Mouse (Mus musculus): Measurements from ENCODE around the gene Them5. TPM values are rescaled to one million over a fixed set of nuclear protein-coding genes. Genes with fewer than 3 reads are reported as not detected.

Them5 gene
- polyA plus RNA-seq, 1 experiment from 2014 or later, result not detected

DNA sequence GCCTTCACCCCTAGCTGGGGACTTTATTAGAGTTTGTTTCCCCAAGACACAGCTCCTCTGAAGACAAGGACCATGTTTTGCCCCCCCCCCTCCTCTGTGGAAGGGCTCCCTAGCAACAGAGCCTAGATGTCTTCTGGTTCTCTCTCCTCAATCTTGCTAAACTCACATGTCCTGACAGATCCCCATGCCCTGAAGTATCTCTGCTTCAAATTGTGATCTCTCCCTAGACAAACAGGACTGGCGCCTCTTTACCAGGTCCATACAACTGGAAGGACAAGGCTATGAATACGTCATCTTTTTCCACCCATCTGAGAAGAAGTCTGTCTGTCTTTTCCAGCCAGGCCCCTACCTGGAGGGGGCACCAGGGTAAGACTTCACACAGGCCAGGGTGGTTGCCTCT lies 2.3 kb downstream of the Them5 start:
- WGBS, result 73% methylated on average over 2 of the region's 2 CpGs
- no peak for ATAC-seq (ENCODE audit: insufficient number of reproducible peaks, low FRiP score)

GRCm38 (mm10) chr3:94344897-94345296 lies 3.0 kb downstream of the Them5 start:
- ATAC-seq (ENCODE audit: insufficient number of reproducible peaks, low FRiP score), result no peak
- WGBS, result 63% methylated on average over 3 of the region's 3 CpGs

More for the DNA sequence above, 2.3 kb downstream of the Them5 start:
- no peak overlapping the region for H3K4me2 ChIP-seq
- no peak overlapping the region for H3K27ac ChIP-seq (ENCODE audit: poor library complexity, severe bottlenecking)
- no peaks in the 10 kb centered on the region; the same call in 1 of the 2 replicates for H3K27me3 ChIP-seq (replicated peaks)
- no peaks in the 10 kb centered on the region for H3K9me3 ChIP-seq (replicated peaks)
- no peak overlapping the region for H3K9ac ChIP-seq
- H3K4me3 ChIP-seq, result no peak overlapping the region
- H3K36me3 ChIP-seq, result no peaks in the 10 kb centered on the region
- peaks cover 10% of the 10 kb centered on the region for H3K4me1 ChIP-seq (replicated peaks)

GRCm38 (mm10) chr3:94348146-94348545 lies 6.2 kb downstream of the Them5 start:
- no peak overlapping the region for H3K4me3 ChIP-seq
- no peak overlapping the region for H3K9ac ChIP-seq
- peaks cover 9% of the 10 kb centered on the region; the same call in 1 of the 2 replicates for H3K9me3 ChIP-seq (replicated peaks)
- H3K27ac ChIP-seq (ENCODE audit: poor library complexity, severe bottlenecking), result no peak overlapping the region
- WGBS, result 70% methylated on average over 2 of the region's 2 CpGs
- no peaks in the 10 kb centered on the region for H3K4me1 ChIP-seq (replicated peaks)
- no peak overlapping the region for H3K4me2 ChIP-seq
- no peak for ATAC-seq (ENCODE audit: insufficient number of reproducible peaks, low FRiP score)
- no peaks in the 10 kb centered on the region for H3K36me3 ChIP-seq
- no peaks in the 10 kb centered on the region; the same call in 1 of the 2 replicates for H3K27me3 ChIP-seq (replicated peaks)

More at GRCm38 (mm10) chr3:94344897-94345296, 3.0 kb downstream of the Them5 start:
- Histone ChIP-seq H3K4me2 (no peak overlapping the region), H3K9ac (no peak overlapping the region), H3K27me3 (replicated peaks) (no peaks in the 10 kb centered on the region; the same call in 1 of the 2 replicates), H3K4me3 (no peak overlapping the region), H3K36me3 (no peaks in the 10 kb centered on the region), H3K27ac (ENCODE audit: poor library complexity, severe bottlenecking) (no peak overlapping the region), H3K4me1 (replicated peaks) (peaks cover 10% of the 10 kb centered on the region), H3K9me3 (replicated peaks) (no peaks in the 10 kb centered on the region)

GRCm38 (mm10) chr3:94360812-94361211 lies 18.9 kb downstream of the Them5 start:
- H3K36me3 ChIP-seq, result no peaks in the 10 kb centered on the region
- H3K4me3 ChIP-seq, result no peak overlapping the region
- peaks cover 53% of the 10 kb centered on the region for H3K27me3 ChIP-seq (replicated peaks)
- H3K9ac ChIP-seq, result no peak overlapping the region
- no peak overlapping the region for H3K4me2 ChIP-seq
- peaks cover 7% of the 10 kb centered on the region; the same call in 1 of the 2 replicates for H3K4me1 ChIP-seq (replicated peaks)
- H3K9me3 ChIP-seq (replicated peaks), result no peaks in the 10 kb centered on the region
- H3K27ac ChIP-seq (ENCODE audit: poor library complexity, severe bottlenecking), result no peak overlapping the region
- 0% methylated on average over 1 of the region's 1 CpGs for WGBS
- no peak for ATAC-seq (ENCODE audit: insufficient number of reproducible peaks, low FRiP score)

GRCm38 (mm10) chr3:94362138-94362537 lies 20.2 kb downstream of the Them5 start, which contains the start of gene C2cd4d:
Gene C2cd4d (plus strand): TSS chr3:94362438.
- H3K36me3 ChIP-seq, result no peaks in the 10 kb centered on the region
- peaks cover 7% of the 10 kb centered on the region; the same call in 1 of the 2 replicates for H3K4me1 ChIP-seq (replicated peaks)
- H3K27ac ChIP-seq (ENCODE audit: poor library complexity, severe bottlenecking), result no peak within 1 kb of the TSS
- no peak for ATAC-seq (ENCODE audit: insufficient number of reproducible peaks, low FRiP score)
- H3K9me3 ChIP-seq (replicated peaks), result no peaks in the 10 kb centered on the region
- peaks cover 62% of the 10 kb centered on the region for H3K27me3 ChIP-seq (replicated peaks)
- H3K4me2 ChIP-seq, result peak within 1 kb of the TSS; percentile 95
- peak within 1 kb of the TSS; percentile 76 for H3K9ac ChIP-seq
- peak within 1 kb of the TSS; percentile 58 for H3K4me3 ChIP-seq
- 52% methylated on average over 7 of the region's 7 CpGs for WGBS

GRCm38 (mm10) chr3:94363291-94364153 lies 21.6 kb downstream of the Them5 start:
- Histone ChIP-seq H3K36me3 (no peaks in the 10 kb centered on the region), H3K9me3 (replicated peaks) (no peaks in the 10 kb centered on the region), H3K4me2 (peak overlapping the region; percentile 95), H3K4me1 (replicated peaks) (peaks cover 7% of the 10 kb centered on the region; the same call in 1 of the 2 replicates), H3K27me3 (replicated peaks) (peaks cover 62% of the 10 kb centered on the region), H3K9ac (peak overlapping the region; percentile 76), H3K27ac (ENCODE audit: poor library complexity, severe bottlenecking) (no peak overlapping the region), H3K4me3 (peak overlapping the region; percentile 58)
- ATAC-seq (ENCODE audit: insufficient number of reproducible peaks, low FRiP score), result peak; percentile 63
- WGBS, result 5% methylated on average over 97 of the region's 97 CpGs

- Histone ChIP-seq H3K27ac (ENCODE audit: poor library complexity, severe bottlenecking) (no peak overlapping the region), H3K4me2 (peak overlapping the region; percentile 95), H3K27me3 (replicated peaks) (peaks cover 62% of the 10 kb centered on the region), H3K36me3 (no peaks in the 10 kb centered on the region), H3K9ac (peak overlapping the region; percentile 76), H3K9me3 (replicated peaks) (no peaks in the 10 kb centered on the region), H3K4me1 (replicated peaks) (peaks cover 7% of the 10 kb centered on the region; the same call in 1 of the 2 replicates), H3K4me3 (peak overlapping the region; percentile 58)
- WGBS, result 3% methylated on average over 23 of the region's 23 CpGs
- ATAC-seq (ENCODE audit: insufficient number of reproducible peaks, low FRiP score), result no peak
Observed at GRCm38 (mm10) chr3:94364154-94364526, 22.2 kb downstream of the Them5 start.

GRCm38 (mm10) chr3:94366761-94367160 lies 24.9 kb downstream of the Them5 start:
- Histone ChIP-seq H3K4me2 (no peak overlapping the region), H3K36me3 (no peaks in the 10 kb centered on the region), H3K27ac (ENCODE audit: poor library complexity, severe bottlenecking) (no peak overlapping the region), H3K9ac (no peak overlapping the region), H3K4me1 (replicated peaks) (peaks cover 12% of the 10 kb centered on the region), H3K4me3 (no peak overlapping the region), H3K27me3 (replicated peaks) (peaks cover 49% of the 10 kb centered on the region), H3K9me3 (replicated peaks) (no peaks in the 10 kb centered on the region)
- 17% methylated on average over 3 of the region's 3 CpGs for WGBS
- ATAC-seq (ENCODE audit: insufficient number of reproducible peaks, low FRiP score), result no peak

DNA sequence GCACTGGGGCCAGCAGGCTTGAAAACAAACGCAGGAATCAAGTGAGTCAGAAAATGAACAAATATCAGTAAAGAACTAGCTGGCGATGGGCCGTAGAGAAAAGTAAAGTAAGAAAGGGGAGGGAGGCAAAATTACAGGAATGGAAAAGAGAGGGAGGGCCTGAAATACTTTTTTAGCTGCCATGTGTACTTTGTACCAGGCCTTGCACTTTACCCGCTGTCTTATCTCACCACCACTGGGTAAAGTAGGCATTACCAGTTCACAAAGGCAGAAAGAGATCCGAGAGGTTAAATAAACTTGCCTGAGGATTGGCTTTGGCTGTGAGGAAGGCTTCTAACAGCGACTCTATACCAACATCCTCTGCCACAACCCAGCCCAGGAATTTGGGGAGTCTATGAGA lies 25.6 kb downstream of the Them5 start:
- Histone ChIP-seq H3K4me3 (no peak overlapping the region), H3K27ac (ENCODE audit: poor library complexity, severe bottlenecking) (no peak overlapping the region), H3K9ac (no peak overlapping the region), H3K36me3 (no peaks in the 10 kb centered on the region), H3K27me3 (replicated peaks) (peaks cover 43% of the 10 kb centered on the region), H3K9me3 (replicated peaks) (no peaks in the 10 kb centered on the region), H3K4me2 (no peak overlapping the region), H3K4me1 (replicated peaks) (peaks cover 18% of the 10 kb centered on the region)
- no peak for ATAC-seq (ENCODE audit: insufficient number of reproducible peaks, low FRiP score)
- 78% methylated on average over 6 of the region's 6 CpGs for WGBS

DNA sequence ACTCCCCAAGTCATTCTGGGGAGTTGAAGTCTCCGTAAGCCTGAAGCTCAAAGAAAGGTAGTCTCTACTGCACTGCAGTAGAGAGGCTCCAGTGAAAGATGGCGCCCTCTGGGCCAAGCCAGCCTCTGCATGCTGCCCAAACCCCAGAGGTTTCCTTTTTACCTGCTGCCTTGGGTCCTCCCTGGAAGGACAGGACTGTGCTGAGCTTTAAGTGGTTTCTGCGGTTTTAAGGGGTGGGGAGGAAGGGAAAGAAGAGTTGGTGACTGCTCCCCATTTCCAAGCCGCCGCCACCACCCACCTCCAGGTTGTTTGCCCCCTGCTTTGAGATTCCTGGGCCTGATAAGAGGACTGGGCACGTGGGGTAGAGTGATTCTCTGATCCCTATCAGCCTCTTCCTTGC lies 26.7 kb downstream of the Them5 start:
- no peak overlapping the region for H3K27ac ChIP-seq (ENCODE audit: poor library complexity, severe bottlenecking)
- H3K9me3 ChIP-seq (replicated peaks), result no peaks in the 10 kb centered on the region
- H3K9ac ChIP-seq, result no peak overlapping the region
- 52% methylated on average over 6 of the region's 6 CpGs for WGBS
- no peak overlapping the region for H3K4me2 ChIP-seq
- H3K4me3 ChIP-seq, result no peak overlapping the region
- no peaks in the 10 kb centered on the region for H3K36me3 ChIP-seq
- peaks cover 26% of the 10 kb centered on the region for H3K4me1 ChIP-seq (replicated peaks)
- peaks cover 39% of the 10 kb centered on the region for H3K27me3 ChIP-seq (replicated peaks)
- no peak for ATAC-seq (ENCODE audit: insufficient number of reproducible peaks, low FRiP score)

- Histone ChIP-seq H3K9ac (no peak overlapping the region), H3K36me3 (no peaks in the 10 kb centered on the region), H3K4me2 (no peak overlapping the region), H3K4me1 (replicated peaks) (peaks cover 33% of the 10 kb centered on the region), H3K27ac (ENCODE audit: poor library complexity, severe bottlenecking) (no peak overlapping the region), H3K27me3 (replicated peaks) (peaks cover 38% of the 10 kb centered on the region), H3K9me3 (replicated peaks) (no peaks in the 10 kb centered on the region), H3K4me3 (no peak overlapping the region)
- no peak for ATAC-seq (ENCODE audit: insufficient number of reproducible peaks, low FRiP score)
- 35% methylated on average over 2 of the region's 2 CpGs for WGBS
Observed at GRCm38 (mm10) chr3:94369709-94370108, 27.8 kb downstream of the Them5 start.

All from heart, embryonic 12.5 days (tissue).